8 mouse cellular contexts compared by ENCODE assay signal in the genomic region with DNA sequence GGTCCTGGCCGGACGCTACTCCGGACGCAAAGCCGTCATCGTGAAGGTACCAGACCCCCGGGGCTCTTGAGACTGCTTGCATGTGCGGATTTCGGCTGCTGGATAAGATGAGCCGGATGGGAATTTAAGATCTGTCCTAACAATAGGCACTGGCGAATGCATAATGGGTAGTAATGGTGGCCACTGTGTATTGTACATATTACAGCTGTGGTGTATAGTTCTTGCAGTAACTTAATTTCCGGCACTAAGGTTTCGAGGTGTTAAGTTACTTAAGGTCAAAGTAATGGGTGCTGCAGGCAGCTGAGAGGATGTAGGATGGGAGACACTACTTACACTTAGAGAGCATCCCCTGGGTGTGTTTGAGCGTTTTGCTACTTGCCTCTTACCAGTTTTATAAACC. TPM values are rescaled to one million over a fixed set of nuclear protein-coding genes. Genes with fewer than 3 reads are reported as not detected.
DNase-seq lines count a peak whose midpoint lies in the region; ATAC-seq and TF ChIP-seq lines count a peak whose summit lies in the region.

No protein-coding gene starts in this region.

- peaks cover 2% of the 10 kb centered on the region; the same call in 1 of the 2 replicates for H3K4me1 ChIP-seq in heart, adult 2 months (ENCODE audit: control insufficient read depth, insufficient read depth, low read length)
- peaks cover 7% of the 10 kb centered on the region for H3K4me1 ChIP-seq in forebrain, embryonic 11.5 days (replicated peaks; ENCODE audit: control insufficient read depth, insufficient read depth, low read length)
- H3K4me1 ChIP-seq in liver, embryonic 14.5 days (replicated peaks; ENCODE audit: control insufficient read depth in 2 of 2, insufficient read depth in 2 of 2, low read length in 1 of 2), result peaks cover 3 to 22% of the 10 kb centered on the region in 2 experiments

- no peaks in the 10 kb centered on the region for H3K9me3 ChIP-seq in forebrain, embryonic 11.5 days (ENCODE audit: control insufficient read depth, low read length)
- no peaks in the 10 kb centered on the region for H3K9me3 ChIP-seq in liver, embryonic 14.5 days (ENCODE audit: control insufficient read depth, low read length)

- H3K4me3 ChIP-seq in heart, adult 2 months, result peak overlapping the region; percentile 93
- H3K4me3 ChIP-seq in forebrain, embryonic 11.5 days (ENCODE audit: low read depth, low read length), result peak overlapping the region; percentile 90
- peak overlapping the region; percentile 77 to 91 for H3K4me3 ChIP-seq in liver, embryonic 14.5 days (ENCODE audit: insufficient read depth in 1 of 2, low read depth in 2 of 2, low read length in 2 of 2)

- no peak for ATAC-seq in forebrain, embryonic 11.5 days (replicated peaks; ENCODE audit: low FRiP score)
- ATAC-seq in liver, embryonic 14.5 days (ENCODE audit: insufficient read depth), result no peak

- TF ChIP-seq CTCF in heart, adult 2 months (IDR thresholded peaks at IDR 0.05), result no peak
- TF ChIP-seq CTCF in liver, embryonic 14.5 days (IDR thresholded peaks at IDR 0.05; ENCODE audit: low read depth), result no peak

- TF ChIP-seq POLR2A in heart, adult 2 months (IDR thresholded peaks at IDR 0.05; ENCODE audit: insufficient read depth, low read depth, low read length), result no peak

- TF ChIP-seq EP300 in heart, adult 2 months (IDR thresholded peaks at IDR 0.05; ENCODE audit: insufficient read depth, low read depth, low read length), result no peak
- no peak for TF ChIP-seq EP300 in liver, embryonic 14.5 days (IDR thresholded peaks at IDR 0.05; ENCODE audit: low read depth)

- no peaks in the 10 kb centered on the region; the same call in 1 of the 2 replicates for H3K79me2 ChIP-seq in heart, adult 2 months (replicated peaks; ENCODE audit: control insufficient read depth, insufficient read depth, low read length)

- no peaks in the 10 kb centered on the region for H3K27me3 ChIP-seq in heart, adult 2 months (ENCODE audit: control insufficient read depth, insufficient read depth, low read length)
- no peaks in the 10 kb centered on the region for H3K27me3 ChIP-seq in forebrain, embryonic 11.5 days (ENCODE audit: control insufficient read depth, insufficient read depth, low read length)
- H3K27me3 ChIP-seq in liver, embryonic 14.5 days (ENCODE audit: control insufficient read depth, insufficient read depth, low read length), result no peaks in the 10 kb centered on the region

- DNase-seq in heart, adult 2 months, result no peak
- no peak for DNase-seq in heart, postnatal 36 days
- DNase-seq in 416B (ENCODE audit: low read depth), result peak; percentile 64
- DNase-seq in forebrain, embryonic 11.5 days (ENCODE audit: low spot score), result peak; percentile 49
- no peak for DNase-seq in liver, embryonic 14.5 days (ENCODE audit: low read depth in 3 of 3, low spot score in 3 of 3)
- DNase-seq in adrenal gland, adult (ENCODE audit: inconsistent age in 2 of 2, low spot score in 1 of 2), result no peak
- DNase-seq in layer of hippocampus, adult 9-10 months (ENCODE audit: low spot score), result no peak
- DNase-seq in layer of hippocampus, adult 18-20 months (ENCODE audit: low spot score in 2 of 2), result no peak

- H3K4me2 ChIP-seq in forebrain, embryonic 11.5 days (ENCODE audit: low read depth, low read length, severe bottlenecking), result peak overlapping the region; percentile 92
- peak overlapping the region; percentile 76 for H3K4me2 ChIP-seq in liver, embryonic 14.5 days (ENCODE audit: low read depth)

- intact Hi-C loops in heart, adult 2 months (cut with DNase I), result loop anchor here (5.0 kb wide), 1 partner anchor 355 kb away; a partner anchor contains a TSS
- intact Hi-C loops in heart, postnatal 36 days (cut with DNase I), result loop anchor here (2.0 kb wide), 1 partner anchor 24 kb away; a partner anchor contains a TSS

- H3K9ac ChIP-seq in heart, adult 2 months (ENCODE audit: low read depth, low read length), result peak overlapping the region; percentile 73
- peak overlapping the region; percentile 89 for H3K9ac ChIP-seq in forebrain, embryonic 11.5 days (ENCODE audit: low read length)
- H3K9ac ChIP-seq in liver, embryonic 14.5 days (replicated peaks), result peak overlapping the region; percentile 85

- H3K36me3 ChIP-seq in heart, adult 2 months (ENCODE audit: control insufficient read depth, insufficient read depth, low read length), result peaks cover 18% of the 10 kb centered on the region
- peaks cover 15% of the 10 kb centered on the region; the same call in 1 of the 2 replicates for H3K36me3 ChIP-seq in forebrain, embryonic 11.5 days (ENCODE audit: control insufficient read depth, insufficient read depth, low read length)
- H3K36me3 ChIP-seq in liver, embryonic 14.5 days (replicated peaks; ENCODE audit: control insufficient read depth, insufficient read depth, low read depth), result peaks cover 23% of the 10 kb centered on the region

- peak overlapping the region; percentile 87 for H3K27ac ChIP-seq in heart, adult 2 months
- H3K27ac ChIP-seq in forebrain, embryonic 11.5 days (ENCODE audit: low read depth, low read length), result peak overlapping the region; percentile 77
- H3K27ac ChIP-seq in liver, embryonic 14.5 days, result peak overlapping the region; percentile 56

- 1% methylated on average over 14 of the region's 14 CpGs for WGBS in heart, adult 2 months
- 3% methylated on average over 14 of the region's 14 CpGs for WGBS in forebrain, embryonic 11.5 days
- WGBS in liver, embryonic 14.5 days (ENCODE audit: insufficient replicate concordance), result 0% methylated on average over 14 of the region's 14 CpGs

RNA-seq across cellular contexts. Expression of a gene that starts 0.7 kb away (rescaled TPM):
- total RNA-seq in heart, adult 2 months (2021), result 10 to 100 TPM; 38.3 to 48.4 TPM
- polyA plus RNA-seq in heart, adult 2 months (2012; rRNA removed), result 234 and 242 TPM in 2 replicates
- 10 to 100 TPM; 48.2 to 52.4 TPM for total RNA-seq in heart, postnatal 36 days (2021)
- 370 and 424 TPM in 2 replicates for polyA plus RNA-seq in forebrain, embryonic 11.5 days (2014; fragmentation: Nextera tagmentation; extraction: Ambion mirVana)
- polyA plus RNA-seq in liver, embryonic 14.5 days (2012; rRNA removed), result 571 and 987 TPM in 2 replicates
- polyA plus RNA-seq in liver, embryonic 14.5 days (2014; fragmentation: Nextera tagmentation; extraction: Ambion mirVana), result 295 and 303 TPM in 2 replicates
- 10 to 100 TPM; 40.7 to 42.5 TPM for total RNA-seq in layer of hippocampus, adult 18-20 months (2021)

RNA-seq across cellular contexts. Expression of a gene that starts 5.4 kb away (rescaled TPM):
- 10 to 100 TPM; 11.5 to 12.6 TPM for total RNA-seq in heart, adult 2 months (2021)
- 25.5 and 29.4 TPM in 2 replicates for polyA plus RNA-seq in heart, adult 2 months (2012; rRNA removed)
- total RNA-seq in heart, postnatal 36 days (2021), result 10 to 100 TPM; 13.3 to 15.6 TPM
- polyA plus RNA-seq in forebrain, embryonic 11.5 days (2014; fragmentation: Nextera tagmentation; extraction: Ambion mirVana), result 3.8 and 3.9 TPM in 2 replicates
- 14.0 and 17.2 TPM in 2 replicates for polyA plus RNA-seq in liver, embryonic 14.5 days (2012; rRNA removed)
- polyA plus RNA-seq in liver, embryonic 14.5 days (2014; fragmentation: Nextera tagmentation; extraction: Ambion mirVana), result 21.3 and 22.1 TPM in 2 replicates
- 1 to 10 TPM; 2.4 to 2.7 TPM for total RNA-seq in layer of hippocampus, adult 18-20 months (2021)

RNA-seq across cellular contexts. Expression of a gene that starts 17.6 kb away (rescaled TPM):
- 10 to 100 TPM; 50.6 to 58.3 TPM for total RNA-seq in heart, adult 2 months (2021)
- polyA plus RNA-seq in heart, adult 2 months (2012; rRNA removed), result 56.8 and 81.6 TPM in 2 replicates
- total RNA-seq in heart, postnatal 36 days (2021), result 10 to 100 TPM; 50.6 to 66.9 TPM
- 1.6 and 2.7 TPM in 2 replicates for polyA plus RNA-seq in forebrain, embryonic 11.5 days (2014; fragmentation: Nextera tagmentation; extraction: Ambion mirVana)
- polyA plus RNA-seq in liver, embryonic 14.5 days (2012; rRNA removed), result 0.29 and 0.74 TPM in 2 replicates
- polyA plus RNA-seq in liver, embryonic 14.5 days (2014; fragmentation: Nextera tagmentation; extraction: Ambion mirVana), result 0.53 and 0.86 TPM in 2 replicates
- 1 to 10 TPM in 1 of 2 experiments, under 1 TPM in 1; 0.99 to 2.0 TPM for total RNA-seq in layer of hippocampus, adult 18-20 months (2021)

RNA-seq across cellular contexts. Expression of a gene that starts 17.9 kb away (rescaled TPM):
- total RNA-seq in heart, adult 2 months (2021), result 10 to 100 TPM; 10.1 to 12.1 TPM
- polyA plus RNA-seq in heart, adult 2 months (2012; rRNA removed), result 12.0 and 14.7 TPM in 2 replicates
- 10 to 100 TPM; 12.2 to 12.4 TPM for total RNA-seq in heart, postnatal 36 days (2021)
- polyA plus RNA-seq in forebrain, embryonic 11.5 days (2014; fragmentation: Nextera tagmentation; extraction: Ambion mirVana), result 22.5 and 24.5 TPM in 2 replicates
- polyA plus RNA-seq in liver, embryonic 14.5 days (2012; rRNA removed), result 3.4 and 3.9 TPM in 2 replicates
- 2.9 and 3.0 TPM in 2 replicates for polyA plus RNA-seq in liver, embryonic 14.5 days (2014; fragmentation: Nextera tagmentation; extraction: Ambion mirVana)
- 10 to 100 TPM; 36.5 to 36.8 TPM for total RNA-seq in layer of hippocampus, adult 18-20 months (2021)

RNA-seq across cellular contexts. Expression of a gene that starts 18.2 kb away (rescaled TPM):
- total RNA-seq in heart, adult 2 months (2021), result 10 to 100 TPM in 1 of 2 experiments, 1 to 10 TPM in 1; 5.1 to 10.2 TPM
- polyA plus RNA-seq in heart, adult 2 months (2012; rRNA removed), result 1.3 and 2.4 TPM in 2 replicates
- 10 to 100 TPM in 1 of 2 experiments, 1 to 10 TPM in 1; 8.0 to 10.3 TPM for total RNA-seq in heart, postnatal 36 days (2021)
- 8.2 and 9.5 TPM in 2 replicates for polyA plus RNA-seq in forebrain, embryonic 11.5 days (2014; fragmentation: Nextera tagmentation; extraction: Ambion mirVana)
- 0.17 and 0.84 TPM in 2 replicates for polyA plus RNA-seq in liver, embryonic 14.5 days (2012; rRNA removed)
- polyA plus RNA-seq in liver, embryonic 14.5 days (2014; fragmentation: Nextera tagmentation; extraction: Ambion mirVana), result 2.6 and 3.5 TPM in 2 replicates
- 1 to 10 TPM; 6.3 to 6.4 TPM for total RNA-seq in layer of hippocampus, adult 18-20 months (2021)

Comparison
In these comparisons a context has a peak if more than half of its experiments do, and no peak if none do; other contexts are left out.
1. DNase-seq: peak in 416B (single experiment) and forebrain, embryonic 11.5 days (single experiment); none in heart, adult 2 months (0 of 2), heart, postnatal 36 days (0 of 2), liver, embryonic 14.5 days (0 of 3), adrenal gland, adult (0 of 2), layer of hippocampus, adult 9-10 months (single experiment) and layer of hippocampus, adult 18-20 months (0 of 2).
2. RNA of a gene that starts 17.6 kb away (total RNA-seq): 50.6 to 66.9 TPM in heart, postnatal 36 days and 50.6 to 58.3 TPM in heart, adult 2 months; 0.99 to 2.0 TPM in layer of hippocampus, adult 18-20 months; every median in the first group is over 10 times any median in the second.
3. Peak in every context shown above with its lines, with median percentiles within 50 percentile points of each other: H3K27ac ChIP-seq, H3K4me3 ChIP-seq and H3K9ac ChIP-seq.